Comparison of ENCODE assay signal across 8 mouse cellular contexts in the genomic region with DNA sequence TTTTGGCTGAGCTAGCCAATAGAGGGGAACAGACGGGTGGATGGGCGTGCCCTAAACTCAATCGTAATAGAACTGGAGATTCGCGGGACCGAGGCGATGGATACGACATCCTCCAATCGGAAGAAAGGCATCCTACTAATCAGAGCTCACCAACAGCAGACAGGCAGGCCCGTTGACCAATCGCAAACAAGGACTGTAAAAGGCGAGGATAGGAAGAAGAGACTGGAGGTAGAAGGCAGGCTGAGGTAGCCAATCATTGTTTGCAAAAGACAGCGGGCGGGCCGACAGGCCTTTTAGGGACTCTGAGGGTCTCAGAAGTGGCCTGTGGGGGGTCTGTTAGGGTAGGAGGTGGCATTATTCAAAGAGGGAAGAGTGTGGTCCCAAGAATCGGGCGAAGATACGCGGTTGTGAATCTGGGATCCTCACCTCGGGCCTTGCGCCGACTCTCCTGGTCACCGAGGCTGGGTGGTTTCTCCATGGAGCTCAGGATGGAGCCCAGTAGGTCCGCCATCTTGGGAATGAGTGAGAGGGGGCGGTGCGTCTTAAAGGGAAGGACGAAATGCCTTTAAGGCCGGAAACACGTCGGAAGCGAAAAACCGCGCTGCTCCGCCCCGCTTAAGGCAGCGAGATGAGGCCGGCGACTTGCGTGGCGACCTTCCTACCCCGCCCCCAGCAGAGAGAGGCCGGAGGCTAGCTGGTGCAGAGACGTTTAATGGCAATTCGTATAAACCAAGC. TPM values are rescaled to one million over a fixed set of nuclear protein-coding genes. Genes with fewer than 3 reads are reported as not detected.
DNase-seq lines count a peak whose midpoint lies in the region; ATAC-seq lines count a peak whose summit lies in the region.

A gene (minus strand): TSS at position 646 of the 735 bp plus-strand sequence.

- H3K9me3 ChIP-seq in hindbrain, embryonic 15.5 days = no peaks in the 10 kb centered on the region

- H3K36me3 ChIP-seq in hindbrain, embryonic 15.5 days = peaks cover 17% of the 10 kb centered on the region

- peak within 1 kb of the TSS; percentile 83 for H3K4me2 ChIP-seq in hindbrain, embryonic 15.5 days

- peak; percentile 98 for ATAC-seq in hindbrain, embryonic 15.5 days (ENCODE audit: low FRiP score, low read depth)

- H3K4me3 ChIP-seq in hindbrain, embryonic 15.5 days = peak within 1 kb of the TSS; percentile 57

- no peaks in the 10 kb centered on the region for H3K27me3 ChIP-seq in hindbrain, embryonic 15.5 days

- DNase-seq in T-cell, adult 2 months (ENCODE audit: low spot score) = peak; percentile 96
- peak; percentile 95 to 98 for DNase-seq in cerebellum, postnatal 36 days
- peak; percentile 97 to 99 for DNase-seq in frontal cortex, postnatal 36 days (ENCODE audit: low spot score in 2 of 2)
- peak; percentile 99 for DNase-seq in left cerebral cortex, adult 11 months (ENCODE audit: low spot score)
- DNase-seq in lung, postnatal 4 days = peak; percentile 96 to 99
- DNase-seq in retina, postnatal 7 days (ENCODE audit: low read depth, low spot score) = peak; percentile 96
- peak; percentile 94 for DNase-seq in urinary bladder, adult 2 months (ENCODE audit: low spot score)

- peak within 1 kb of the TSS; percentile 64 for H3K9ac ChIP-seq in hindbrain, embryonic 15.5 days

- peaks cover 32% of the 10 kb centered on the region for H3K4me1 ChIP-seq in hindbrain, embryonic 15.5 days (replicated peaks)

- peak within 1 kb of the TSS; percentile 99 for H3K27ac ChIP-seq in hindbrain, embryonic 15.5 days (replicated peaks)

- 0% methylated on average over 44 of the region's 44 CpGs for WGBS in hindbrain, embryonic 15.5 days

RNA-seq across cellular contexts. Expression of the gene that starts here (rescaled TPM):
- polyA plus RNA-seq in hindbrain, embryonic 15.5 days (2015; fragmentation: Nextera tagmentation; extraction: Ambion mirVana) = 152 and 164 TPM in 2 replicates
- polyA plus RNA-seq in urinary bladder, adult 2 months (2012; rRNA removed) = 89.4 and 93.2 TPM in 2 replicates

Comparison
In these comparisons a context has a peak if more than half of its experiments do, and no peak if none do; other contexts are left out.
1. Peak in every context shown above with its lines: DNase-seq, ATAC-seq, H3K4me3 ChIP-seq and H3K27ac ChIP-seq.